Mouse (Mus musculus): Measurements from ENCODE around the gene Coq3.

DNA sequence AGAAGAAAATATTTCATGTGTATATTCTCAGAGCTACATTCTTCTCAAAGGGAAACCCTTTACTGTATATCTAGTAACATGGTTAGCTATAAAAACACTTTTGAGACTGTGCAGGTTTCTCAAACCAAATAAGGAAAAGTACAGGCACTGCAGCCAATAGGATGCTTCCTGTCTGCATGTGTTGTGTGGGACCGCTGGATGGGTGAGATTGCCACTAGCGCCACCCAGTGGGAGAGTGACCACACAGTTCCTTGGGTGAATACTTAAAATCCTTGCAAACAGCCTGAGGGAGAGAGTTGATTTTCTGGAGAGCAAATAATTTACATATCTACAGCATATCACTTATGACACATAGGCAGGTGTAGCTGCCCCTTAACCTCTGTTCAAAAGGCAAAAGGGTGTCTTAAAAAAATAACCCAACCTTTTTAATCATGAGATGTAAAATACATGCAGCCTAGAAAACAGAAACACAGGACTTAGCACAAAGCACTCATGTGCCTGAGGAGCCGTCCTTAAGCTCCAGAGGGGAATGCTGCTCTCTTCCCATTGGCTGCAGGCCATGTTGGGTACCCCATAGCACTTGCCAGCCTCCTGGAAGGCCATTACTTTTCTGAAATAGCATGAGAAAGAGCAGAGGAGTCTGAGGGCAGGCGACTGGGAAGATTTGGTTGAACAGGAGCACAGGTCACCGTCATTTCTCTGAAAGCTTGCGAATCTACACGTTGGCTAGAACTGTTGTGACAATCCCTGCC, 78.3 kb downstream of the Coq3 start:
- TF ChIP-seq CTCF (IDR thresholded peaks at IDR 0.05; ENCODE audit: low read depth, low read length) (peak; percentile 72), POLR2A (IDR thresholded peaks at IDR 0.05; ENCODE audit: extremely low read depth, insufficient read depth, low read length) (no peak)

All from liver, adult 2 months (tissue).